Mouse (Mus musculus) kidney, postnatal 25 days (tissue): ENCODE results near the gene Scarb1.
A peak's percentile ranks its signal among the peaks of the same experiment; 100 is the strongest.

Experiments
- DNase-seq, 2 experiments: peaks; one replicate each; pipeline ENCODE4 v3.0.0; 2021; ENCODE audit warnings: mixed read lengths in 2 of 2

Scarb1 gene

GRCm38 (mm10) chr5:125268033-125268765 lies 72.7 kb downstream of the Scarb1 start:
- peak; percentile 69 to 86 for DNase-seq

- peak; percentile 38 to 70 for DNase-seq
These were observed 73.5 kb downstream of the Scarb1 start for GRCm38 (mm10) chr5:125267150-125267961.

GRCm38 (mm10) chr5:125266128-125266527 lies 74.8 kb downstream of the Scarb1 start:
- no peak for DNase-seq

GRCm38 (mm10) chr5:125264700-125265099 lies 76.2 kb downstream of the Scarb1 start:
- DNase-seq, result peak in 1 of 2 experiments; percentile 38

- no peak for DNase-seq
These were observed 78.3 kb downstream of the Scarb1 start for GRCm38 (mm10) chr5:125262578-125262977.

- DNase-seq, result no peak
These were observed 87.0 kb downstream of the Scarb1 start for GRCm38 (mm10) chr5:125253917-125254316.

GRCm38 (mm10) chr5:125253448-125253847 lies 87.4 kb downstream of the Scarb1 start:
- no peak for DNase-seq

- peak; percentile 71 to 83 for DNase-seq
These were observed 88.2 kb downstream of the Scarb1 start for GRCm38 (mm10) chr5:125252664-125253063.

- DNase-seq, result peak in 1 of 2 experiments; percentile 60
These were observed 88.8 kb downstream of the Scarb1 start for GRCm38 (mm10) chr5:125251885-125252615.

GRCm38 (mm10) chr5:125249187-125249586 lies 91.7 kb downstream of the Scarb1 start:
- peak in 1 of 2 experiments; percentile 55 for DNase-seq

- DNase-seq, result no peak
These were observed 94.2 kb downstream of the Scarb1 start for GRCm38 (mm10) chr5:125246711-125247110.

GRCm38 (mm10) chr5:125245534-125246151 lies 95.3 kb downstream of the Scarb1 start:
- peak; percentile 60 to 80 for DNase-seq

GRCm38 (mm10) chr5:125244825-125245533 lies 95.9 kb downstream of the Scarb1 start:
- DNase-seq, result no peak

- DNase-seq, result no peak
These were observed 97.0 kb downstream of the Scarb1 start for GRCm38 (mm10) chr5:125243928-125244327.

GRCm38 (mm10) chr5:125242111-125242510 lies 98.8 kb downstream of the Scarb1 start:
- peak; percentile 27 to 78 for DNase-seq

GRCm38 (mm10) chr5:125241627-125242026 lies 99.3 kb downstream of the Scarb1 start:
- DNase-seq, result no peak

- no peak for DNase-seq
These were observed 100.6 kb downstream of the Scarb1 start for GRCm38 (mm10) chr5:125240124-125240781.

GRCm38 (mm10) chr5:125235874-125236273 lies 105.0 kb downstream of the Scarb1 start:
- DNase-seq, result no peak

- peak in 1 of 2 experiments; percentile 29 for DNase-seq
These were observed 105.5 kb downstream of the Scarb1 start for GRCm38 (mm10) chr5:125235398-125235797.

- DNase-seq, result no peak
These were observed 106.5 kb downstream of the Scarb1 start for GRCm38 (mm10) chr5:125234399-125234798.

- DNase-seq, result no peak
These were observed 107.4 kb downstream of the Scarb1 start for GRCm38 (mm10) chr5:125233478-125233877.
